In the genomic region with DNA sequence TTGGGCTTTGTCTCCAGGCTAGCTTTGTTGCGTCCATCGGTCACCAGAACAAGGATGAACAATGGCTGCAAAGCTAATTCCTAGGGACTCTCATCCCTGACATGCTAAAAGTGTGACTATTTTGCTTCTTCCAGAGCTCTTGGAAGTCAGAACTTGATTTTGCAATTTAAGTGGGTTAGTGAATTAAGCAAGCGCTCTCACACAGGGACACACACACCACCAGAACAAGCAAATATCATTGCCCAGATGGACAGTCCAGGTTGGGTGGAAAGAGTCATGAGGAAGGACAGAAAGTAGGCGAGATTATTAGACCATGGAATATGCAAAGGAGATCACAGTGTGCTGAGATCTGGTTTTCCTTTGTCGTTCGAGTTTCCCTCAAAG, we compare ENCODE assay signal across 23 mouse cellular contexts. TPM values are rescaled to one million over a fixed set of nuclear protein-coding genes. Genes with fewer than 3 reads are reported as not detected.
DNase-seq lines count a peak whose midpoint lies in the region; ATAC-seq and TF ChIP-seq lines count a peak whose summit lies in the region.
"Had no signal": no experiment of that assay in that cellular context is flagged by ENCODE, and none has a peak within 500 bp of the region (broad histone marks: within the 10 kb centered on the region; RNA-seq: fewer than 3 reads in every experiment).

No protein-coding gene starts in this region.

- no peaks in the 10 kb centered on the region for H3K27me3 ChIP-seq in heart, embryonic 12.5 days (replicated peaks)
- no peaks in the 10 kb centered on the region for H3K27me3 ChIP-seq in kidney, postnatal 0 days (ENCODE audit: insufficient read depth, low read length)
- H3K27me3 ChIP-seq in limb, embryonic 10.5 days (ENCODE audit: low read depth, poor library complexity, severe bottlenecking), result peaks cover 11% of the 10 kb centered on the region; the same call in 1 of the 2 replicates
- H3K27me3 ChIP-seq: CH12.LX had no signal

- 0 out of 2 replicates have a peak, but pooled peaks cover 4% of the 10 kb centered on the region for H3K36me3 ChIP-seq in heart, embryonic 12.5 days
- no peaks in the 10 kb centered on the region for H3K36me3 ChIP-seq in kidney, postnatal 0 days (ENCODE audit: insufficient read depth, low read length)
- no peaks in the 10 kb centered on the region for H3K36me3 ChIP-seq in limb, embryonic 10.5 days
- H3K36me3 ChIP-seq: embryonic facial prominence, embryonic 13.5 days; forebrain, embryonic 12.5 days; G1E; limb, embryonic 15.5 days; midbrain, embryonic 12.5 days had no signal

- no peak for ATAC-seq in heart, embryonic 12.5 days (ENCODE audit: insufficient number of reproducible peaks, low FRiP score)
- ATAC-seq in kidney, postnatal 0 days (replicated peaks; ENCODE audit: low FRiP score, low read depth), result no peak
- ATAC-seq: inflammation-experienced regulatory T-cells, adult 6 months had no signal

- no peak for DNase-seq in heart, adult 9 months (ENCODE audit: low spot score in 2 of 2)
- no peak for DNase-seq in kidney, postnatal 0 days (ENCODE audit: low spot score)
- DNase-seq in kidney, postnatal 14 days, result no peak
- DNase-seq in adipocyte (ENCODE audit: low spot score), result peak; percentile 24
- no peak for DNase-seq in limb, embryonic 10.5 days (ENCODE audit: low spot score)
- no peak for DNase-seq in frontal cortex, adult 2 months (ENCODE audit: extremely low spot score in 1 of 2, low spot score in 1 of 2)
- DNase-seq: adrenal gland, adult 8-10 months; cerebellum, adult 2 months; cerebellum, postnatal 36 days; kidney, adult 18-20 months; retina, postnatal 1 day; thymus, adult 18-20 months had no signal

- 71% methylated on average over 6 of the region's 6 CpGs for WGBS in heart, embryonic 12.5 days
- 75% methylated on average over 6 of the region's 6 CpGs for WGBS in kidney, postnatal 0 days
- 76% methylated on average over 6 of the region's 6 CpGs for WGBS in limb, embryonic 10.5 days

- H3K4me2 ChIP-seq in heart, embryonic 12.5 days, result peak overlapping the region; percentile 20; the same call in 1 of the 2 replicates
- H3K4me2 ChIP-seq in kidney, postnatal 0 days (ENCODE audit: low read length), result no peak overlapping the region
- H3K4me2 ChIP-seq: embryonic facial prominence, embryonic 13.5 days; forebrain, embryonic 12.5 days; hindbrain, embryonic 14.5 days; limb, embryonic 15.5 days; midbrain, embryonic 12.5 days had no signal

- no peaks in the 10 kb centered on the region for H3K9me3 ChIP-seq in heart, embryonic 12.5 days (replicated peaks)
- no peaks in the 10 kb centered on the region for H3K9me3 ChIP-seq in kidney, postnatal 0 days (replicated peaks; ENCODE audit: low read length)
- H3K9me3 ChIP-seq in limb, embryonic 10.5 days (replicated peaks), result no peaks in the 10 kb centered on the region
- H3K9me3 ChIP-seq: embryonic facial prominence, embryonic 13.5 days; forebrain, embryonic 12.5 days; G1E; limb, embryonic 15.5 days; midbrain, embryonic 12.5 days had no signal

- peaks cover 72% of the 10 kb centered on the region for H3K4me1 ChIP-seq in heart, embryonic 12.5 days (replicated peaks)
- H3K4me1 ChIP-seq in kidney, postnatal 0 days (replicated peaks; ENCODE audit: insufficient read depth, low read length), result no peaks in the 10 kb centered on the region
- peaks cover 49% of the 10 kb centered on the region for H3K4me1 ChIP-seq in limb, embryonic 10.5 days
- H3K4me1 ChIP-seq: embryonic facial prominence, embryonic 13.5 days had no signal

- no peak overlapping the region for H3K9ac ChIP-seq in heart, embryonic 12.5 days
- H3K9ac ChIP-seq in kidney, postnatal 0 days (ENCODE audit: low read depth, low read length), result no peak overlapping the region
- H3K9ac ChIP-seq: embryonic facial prominence, embryonic 13.5 days; forebrain, embryonic 12.5 days; hindbrain, embryonic 14.5 days; limb, embryonic 15.5 days; midbrain, embryonic 12.5 days had no signal

- H3K4me3 ChIP-seq in heart, embryonic 12.5 days, result no peak overlapping the region
- no peak overlapping the region for H3K4me3 ChIP-seq in kidney, postnatal 0 days (replicated peaks; ENCODE audit: low read depth, low read length)
- no peak overlapping the region for H3K4me3 ChIP-seq in limb, embryonic 10.5 days
- H3K4me3 ChIP-seq: embryonic facial prominence, embryonic 13.5 days; erythroblast, embryonic 14.5 days; forebrain, embryonic 12.5 days; left cerebral cortex, adult 2 months; limb, embryonic 15.5 days; midbrain, embryonic 12.5 days had no signal

- TF ChIP-seq CTCF in kidney, postnatal 0 days (IDR thresholded peaks at IDR 0.05; ENCODE audit: low read depth), result no peak

- peak overlapping the region; percentile 44 for H3K27ac ChIP-seq in heart, embryonic 12.5 days (ENCODE audit: poor library complexity, severe bottlenecking)
- peak overlapping the region; percentile 38; the same call in 1 of the 2 replicates for H3K27ac ChIP-seq in kidney, postnatal 0 days
- H3K27ac ChIP-seq in limb, embryonic 10.5 days, result peak overlapping the region; percentile 53; the same call in 1 of the 2 replicates
- H3K27ac ChIP-seq: embryonic facial prominence, embryonic 13.5 days; forebrain, embryonic 12.5 days; hindbrain, embryonic 14.5 days; left cerebral cortex, adult 2 months; limb, embryonic 15.5 days; midbrain, embryonic 12.5 days had no signal

RNA-seq across cellular contexts. Expression of a gene that starts 14.9 kb away (rescaled TPM):
- 14.4 and 14.6 TPM in 2 replicates for polyA plus RNA-seq in heart, embryonic 12.5 days (2016; fragmentation: Nextera tagmentation; extraction: Ambion mirVana)
- polyA plus RNA-seq in kidney, postnatal 0 days (2015; fragmentation: Nextera tagmentation; extraction: Ambion mirVana), result 3.6 and 3.9 TPM in 2 replicates
- not detected in 2 replicates for polyA plus RNA-seq in limb, embryonic 10.5 days (2016; fragmentation: Nextera tagmentation; extraction: Ambion mirVana)
- 75.1 and 105 TPM in 2 replicates for polyA plus RNA-seq in frontal cortex, adult 2 months (2012; rRNA removed)
- polyA plus RNA-seq: G1E; midbrain, embryonic 12.5 days had no signal
